ENCODE assay signal across 7 mouse cellular contexts in the genomic region with DNA sequence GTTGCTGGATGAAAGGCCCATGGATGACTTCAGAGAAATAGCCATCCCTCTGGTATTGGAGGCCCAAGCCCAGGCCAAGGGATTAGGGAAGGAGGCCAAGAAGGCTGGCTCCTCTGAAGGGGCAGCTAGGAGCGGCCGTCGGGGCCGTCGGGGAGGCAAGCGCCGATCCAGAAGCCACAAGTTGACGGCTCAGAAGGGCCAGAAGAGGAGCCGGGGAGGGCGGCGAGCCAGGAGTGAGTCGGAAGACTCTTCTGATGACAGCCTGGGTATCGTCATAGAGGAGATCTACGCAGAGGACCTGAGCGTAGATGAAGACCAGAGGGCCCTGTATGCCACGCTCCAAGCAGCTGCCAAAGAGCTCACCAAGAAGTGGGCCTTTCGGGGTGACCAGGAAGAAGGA. TPM values are rescaled to one million over a fixed set of nuclear protein-coding genes. Genes with fewer than 3 reads are reported as not detected.
DNase-seq lines count a peak whose midpoint lies in the region; ATAC-seq lines count a peak whose summit lies in the region.

No protein-coding gene starts in this region.

- peak overlapping the region; percentile 70; the same call in 1 of the 2 replicates for H3K4me2 ChIP-seq in liver, embryonic 12.5 days
- H3K4me2 ChIP-seq in embryonic facial prominence, embryonic 11.5 days (ENCODE audit: low read depth, low read length), result peak overlapping the region; percentile 87
- H3K4me2 ChIP-seq in hindbrain, embryonic 13.5 days, result peak overlapping the region; percentile 97
- H3K4me2 ChIP-seq in neural tube, embryonic 11.5 days (ENCODE audit: low read depth), result peak overlapping the region; percentile 90

- H3K9ac ChIP-seq in liver, embryonic 12.5 days, result no peak overlapping the region
- no peak overlapping the region; the same call in 1 of the 2 replicates for H3K9ac ChIP-seq in embryonic facial prominence, embryonic 11.5 days (replicated peaks; ENCODE audit: low read length)
- peak overlapping the region; percentile 93 for H3K9ac ChIP-seq in hindbrain, embryonic 13.5 days
- peak overlapping the region; percentile 73; the same call in 1 of the 2 replicates for H3K9ac ChIP-seq in neural tube, embryonic 11.5 days (ENCODE audit: low read length)

- H3K4me1 ChIP-seq in liver, embryonic 12.5 days, result peaks cover 24% of the 10 kb centered on the region
- H3K4me1 ChIP-seq in embryonic facial prominence, embryonic 11.5 days (ENCODE audit: control insufficient read depth, insufficient read depth, low read length), result peaks cover 11% of the 10 kb centered on the region
- H3K4me1 ChIP-seq in hindbrain, embryonic 13.5 days (replicated peaks), result peaks cover 88% of the 10 kb centered on the region
- peaks cover 34% of the 10 kb centered on the region for H3K4me1 ChIP-seq in neural tube, embryonic 11.5 days (ENCODE audit: control insufficient read depth, insufficient read depth, low read length)

- no peak for ATAC-seq in liver, embryonic 12.5 days
- ATAC-seq in embryonic facial prominence, embryonic 11.5 days (replicated peaks; ENCODE audit: insufficient number of reproducible peaks, low FRiP score, low TSS enrichment, low read depth), result no peak
- no peak for ATAC-seq in hindbrain, embryonic 13.5 days (ENCODE audit: low FRiP score)
- no peak for ATAC-seq in neural tube, embryonic 11.5 days (ENCODE audit: insufficient read depth, low FRiP score, low TSS enrichment)

- WGBS in liver, embryonic 12.5 days (ENCODE audit: insufficient replicate concordance), result 7% methylated on average over 17 of the region's 17 CpGs
- 9% methylated on average over 17 of the region's 17 CpGs for WGBS in embryonic facial prominence, embryonic 11.5 days
- 11% methylated on average over 17 of the region's 17 CpGs for WGBS in hindbrain, embryonic 13.5 days
- 7% methylated on average over 17 of the region's 17 CpGs for WGBS in neural tube, embryonic 11.5 days

- DNase-seq in liver, result no peak
- no peak for DNase-seq in embryonic facial prominence, embryonic 11.5 days (ENCODE audit: low spot score)
- DNase-seq in neural tube, embryonic 11.5 days (ENCODE audit: low spot score), result no peak
- DNase-seq in urinary bladder, adult 2 months (ENCODE audit: low spot score), result no peak
- DNase-seq in urinary bladder, postnatal 14 days (ENCODE audit: low spot score), result no peak

- H3K9me3 ChIP-seq in liver, embryonic 12.5 days (replicated peaks), result no peaks in the 10 kb centered on the region
- no peaks in the 10 kb centered on the region for H3K9me3 ChIP-seq in embryonic facial prominence, embryonic 11.5 days (replicated peaks; ENCODE audit: control insufficient read depth, low read length)
- no peaks in the 10 kb centered on the region for H3K9me3 ChIP-seq in hindbrain, embryonic 13.5 days
- no peaks in the 10 kb centered on the region for H3K9me3 ChIP-seq in neural tube, embryonic 11.5 days (ENCODE audit: control insufficient read depth, low read length)

- H3K36me3 ChIP-seq in liver, embryonic 12.5 days, result no peaks in the 10 kb centered on the region
- no peaks in the 10 kb centered on the region for H3K36me3 ChIP-seq in embryonic facial prominence, embryonic 11.5 days (replicated peaks; ENCODE audit: control insufficient read depth, insufficient read depth, low read depth, low read length)
- peaks cover 10% of the 10 kb centered on the region; the same call in 1 of the 2 replicates for H3K36me3 ChIP-seq in hindbrain, embryonic 13.5 days
- H3K36me3 ChIP-seq in neural tube, embryonic 11.5 days (ENCODE audit: control insufficient read depth, insufficient read depth, low read length), result no peaks in the 10 kb centered on the region

- H3K4me3 ChIP-seq in liver, embryonic 12.5 days, result peak overlapping the region; percentile 54; the same call in 1 of the 2 replicates
- H3K4me3 ChIP-seq in embryonic facial prominence, embryonic 11.5 days (ENCODE audit: low read depth, low read length), result peak overlapping the region; percentile 63
- H3K4me3 ChIP-seq in hindbrain, embryonic 13.5 days, result peak overlapping the region; percentile 85
- peak overlapping the region; percentile 57 for H3K4me3 ChIP-seq in neural tube, embryonic 11.5 days (ENCODE audit: low read depth, low read length)

- no peak overlapping the region for H3K27ac ChIP-seq in liver, embryonic 12.5 days
- no peak overlapping the region for H3K27ac ChIP-seq in embryonic facial prominence, embryonic 11.5 days (replicated peaks; ENCODE audit: low read depth, low read length)
- H3K27ac ChIP-seq in hindbrain, embryonic 13.5 days, result peak overlapping the region; percentile 97
- H3K27ac ChIP-seq in neural tube, embryonic 11.5 days (ENCODE audit: low read depth, low read length), result no peak overlapping the region

- H3K27me3 ChIP-seq in liver, embryonic 12.5 days (replicated peaks), result peaks cover 99% of the 10 kb centered on the region
- peaks cover 46% of the 10 kb centered on the region for H3K27me3 ChIP-seq in embryonic facial prominence, embryonic 11.5 days (ENCODE audit: control insufficient read depth, insufficient read depth, low read length)
- H3K27me3 ChIP-seq in hindbrain, embryonic 13.5 days, result peaks cover 8% of the 10 kb centered on the region; the same call in 1 of the 2 replicates
- H3K27me3 ChIP-seq in neural tube, embryonic 11.5 days (ENCODE audit: control insufficient read depth, insufficient read depth, low read length), result peaks cover 49% of the 10 kb centered on the region

RNA-seq across cellular contexts. Expression of gene Pnmal2, which starts 0.9 kb away (rescaled TPM):
- polyA plus RNA-seq in liver, embryonic 12.5 days (2016; fragmentation: Nextera tagmentation; extraction: Ambion mirVana), result 0.41 and 0.75 TPM in 2 replicates
- polyA plus RNA-seq in embryonic facial prominence, embryonic 11.5 days (2014; fragmentation: Nextera tagmentation; extraction: Ambion mirVana), result 3.7 and 4.2 TPM in 2 replicates
- polyA plus RNA-seq in hindbrain, embryonic 13.5 days (2015; fragmentation: Nextera tagmentation; extraction: Ambion mirVana), result 110 and 117 TPM in 2 replicates
- 9.4 and 10.5 TPM in 2 replicates for polyA plus RNA-seq in neural tube, embryonic 11.5 days (2014; fragmentation: Nextera tagmentation; extraction: Ambion mirVana)
- 0.83 and 1.4 TPM in 2 replicates for polyA plus RNA-seq in urinary bladder, adult 2 months (2012; rRNA removed)

RNA-seq across cellular contexts. Expression of gene Pnmal1, which starts 14.1 kb away (rescaled TPM):
- polyA plus RNA-seq in liver, embryonic 12.5 days (2016; fragmentation: Nextera tagmentation; extraction: Ambion mirVana), result 0.05 and 0.08 TPM in 2 replicates
- polyA plus RNA-seq in embryonic facial prominence, embryonic 11.5 days (2014; fragmentation: Nextera tagmentation; extraction: Ambion mirVana), result 5.3 and 6.6 TPM in 2 replicates
- 42.0 and 44.5 TPM in 2 replicates for polyA plus RNA-seq in hindbrain, embryonic 13.5 days (2015; fragmentation: Nextera tagmentation; extraction: Ambion mirVana)
- 15.6 and 18.0 TPM in 2 replicates for polyA plus RNA-seq in neural tube, embryonic 11.5 days (2014; fragmentation: Nextera tagmentation; extraction: Ambion mirVana)
- 0.03 TPM in 2 replicates for polyA plus RNA-seq in urinary bladder, adult 2 months (2012; rRNA removed)

RNA-seq across cellular contexts. Expression of gene Calm3, which starts 21.5 kb away (rescaled TPM):
- 91.2 and 94.4 TPM in 2 replicates for polyA plus RNA-seq in liver, embryonic 12.5 days (2016; fragmentation: Nextera tagmentation; extraction: Ambion mirVana)
- 227 and 237 TPM in 2 replicates for polyA plus RNA-seq in embryonic facial prominence, embryonic 11.5 days (2014; fragmentation: Nextera tagmentation; extraction: Ambion mirVana)
- 307 and 317 TPM in 2 replicates for polyA plus RNA-seq in hindbrain, embryonic 13.5 days (2015; fragmentation: Nextera tagmentation; extraction: Ambion mirVana)
- 257 and 263 TPM in 2 replicates for polyA plus RNA-seq in neural tube, embryonic 11.5 days (2014; fragmentation: Nextera tagmentation; extraction: Ambion mirVana)
- polyA plus RNA-seq in urinary bladder, adult 2 months (2012; rRNA removed), result 182 and 223 TPM in 2 replicates

RNA-seq across cellular contexts. Expression of gene Gm42372, which starts 37.5 kb away (rescaled TPM):
- 0.07 TPM in 2 replicates for polyA plus RNA-seq in liver, embryonic 12.5 days (2016; fragmentation: Nextera tagmentation; extraction: Ambion mirVana)
- polyA plus RNA-seq in embryonic facial prominence, embryonic 11.5 days (2014; fragmentation: Nextera tagmentation; extraction: Ambion mirVana), result 0.52 and 0.63 TPM in 2 replicates
- 3.7 and 4.4 TPM in 2 replicates for polyA plus RNA-seq in hindbrain, embryonic 13.5 days (2015; fragmentation: Nextera tagmentation; extraction: Ambion mirVana)
- 1.8 and 2.0 TPM in 2 replicates for polyA plus RNA-seq in neural tube, embryonic 11.5 days (2014; fragmentation: Nextera tagmentation; extraction: Ambion mirVana)
- polyA plus RNA-seq in urinary bladder, adult 2 months (2012; rRNA removed), result 0.06 TPM in 1 of 2 replicates, not detected in the other

RNA-seq across cellular contexts. Expression of gene Ptgir, which starts 39.1 kb away (rescaled TPM):
- 0.86 and 1.5 TPM in 2 replicates for polyA plus RNA-seq in liver, embryonic 12.5 days (2016; fragmentation: Nextera tagmentation; extraction: Ambion mirVana)
- 0.87 and 1.1 TPM in 2 replicates for polyA plus RNA-seq in embryonic facial prominence, embryonic 11.5 days (2014; fragmentation: Nextera tagmentation; extraction: Ambion mirVana)
- polyA plus RNA-seq in hindbrain, embryonic 13.5 days (2015; fragmentation: Nextera tagmentation; extraction: Ambion mirVana), result 0.78 and 0.83 TPM in 2 replicates
- 0.41 and 0.76 TPM in 2 replicates for polyA plus RNA-seq in neural tube, embryonic 11.5 days (2014; fragmentation: Nextera tagmentation; extraction: Ambion mirVana)
- 3.9 and 5.1 TPM in 2 replicates for polyA plus RNA-seq in urinary bladder, adult 2 months (2012; rRNA removed)

Comparison
In these comparisons a context has a peak if more than half of its experiments do, and no peak if none do; other contexts are left out.
1. H3K9ac ChIP-seq: peak in hindbrain, embryonic 13.5 days (single experiment) and neural tube, embryonic 11.5 days (single experiment); none in liver, embryonic 12.5 days (single experiment) and embryonic facial prominence, embryonic 11.5 days (single experiment).
2. Peak in every context shown above with its lines, with median percentiles within 50 percentile points of each other: H3K4me2 ChIP-seq and H3K4me3 ChIP-seq.